Mouse (Mus musculus): Measurements from ENCODE around the gene Sult6b2.

GRCm38 (mm10) chr6:142847914-142848674, 43.8 kb upstream of the Sult6b2 start:
- TF ChIP-seq CTCF (IDR thresholded peaks at IDR 0.05) (no peak), EP300 (IDR thresholded peaks at IDR 0.05) (no peak)

Data from lung, postnatal 0 days (tissue).